Mouse (Mus musculus) liver, embryonic 14.5 days (tissue): ENCODE data around the gene Nabp2. TPM values are rescaled to one million over a fixed set of nuclear protein-coding genes. Genes with fewer than 3 reads are reported as not detected.

Experiments used
- ATAC-seq: fragments of 200-750 bp; cut with Nextera tagmentation; 2 replicates; pipeline ENCODE4 v1.8.0; 2017; ENCODE audit warnings: moderate number of reproducible peaks, mild to moderate bottlenecking, moderate library complexity; ENCODE audit not compliant: insufficient read depth
- DNase-seq, 3 experiments: peaks; one replicate each; pipeline ENCODE4 v3.0.0-alpha.2; 2012 to 2013; ENCODE audit warnings: low read depth in 3 of 3, low spot score in 3 of 3
- H3K27ac ChIP-seq: fragments of 300-500 bp; sonication (generic); 2 replicates; pipeline ENCODE4 v1.5.1; 2014; ENCODE audit warnings: moderate library complexity, mild to moderate bottlenecking, control low read depth, inconsistent platforms
- H3K27me3 ChIP-seq: fragments of 300-500 bp; sonication (generic); 2 replicates; pipeline ENCODE4 v1.6.1; 2014; ENCODE audit warnings: mild to moderate bottlenecking, low read length, moderate library complexity; ENCODE audit not compliant: control insufficient read depth, insufficient read depth
- H3K36me3 ChIP-seq: fragments of 300-500 bp; sonication (generic); replicated peaks from 2 replicates; pipeline ENCODE4 v1.6.1; 2014; ENCODE audit warnings: low read depth; ENCODE audit not compliant: control insufficient read depth, insufficient read depth
- H3K4me1 ChIP-seq, 2 experiments: fragments of 200-500 bp in 1 of 2; fragments of 300-500 bp in 1 of 2; sonication (generic) in 1 of 2; replicated peaks; 2 replicates each; pipeline ENCODE4 v1.6.1; 2012 to 2014; ENCODE audit warnings: antibody characterized with exemption in 1 of 2, inconsistent platforms in 1 of 2, low read length in 1 of 2; ENCODE audit not compliant: control insufficient read depth in 2 of 2, insufficient read depth in 2 of 2
- H3K4me2 ChIP-seq: fragments of 300-500 bp; sonication (generic); 2 replicates; pipeline ENCODE4 v1.6.1; 2014; ENCODE audit warnings: low read depth, mild to moderate bottlenecking, control low read depth, moderate library complexity
- H3K4me3 ChIP-seq, 2 experiments: fragments of 200-500 bp in 1 of 2; fragments of 300-500 bp in 1 of 2; sonication (generic) in 1 of 2; 2 replicates each; pipeline ENCODE4 v1.5.1; 2012 to 2014; ENCODE audit warnings: low read depth in 2 of 2, low read length in 2 of 2, mild to moderate bottlenecking in 2 of 2, control low read depth in 1 of 2, inconsistent platforms in 1 of 2, moderate library complexity in 1 of 2; ENCODE audit not compliant: insufficient read depth in 1 of 2
- H3K9ac ChIP-seq: fragments of 300-500 bp; sonication (generic); replicated peaks from 2 replicates; pipeline ENCODE4 v1.6.1; 2014; ENCODE audit warnings: mild to moderate bottlenecking, control low read depth, moderate library complexity
- H3K9me3 ChIP-seq: fragments of 300-500 bp; sonication (generic); 2 replicates; pipeline ENCODE4 v1.6.1; 2016; ENCODE audit warnings: low read length, mixed read lengths; ENCODE audit not compliant: control insufficient read depth
- CTCF ChIP-seq: IDR thresholded peaks from 2 replicates; pipeline ENCODE4 v1.5.1; 2016; ENCODE audit warnings: antibody characterized with exemption, low read depth, control low read depth
- EP300 ChIP-seq: IDR thresholded peaks from 2 replicates; pipeline ENCODE4 v1.6.1; 2016; ENCODE audit warnings: antibody characterized with exemption, low read depth
- WGBS: fragments of 180-500 bp; shearing (Covaris S2); extraction: QIAGEN DNeasy Blood & Tissue Kit; methylation state at CpG from one replicate; pipeline ENCODE4 v1.1.7; 2014; ENCODE audit not compliant: insufficient replicate concordance; 5-methylcytosine and 5-hydroxymethylcytosine counted together
- polyA plus RNA-seq, 2 experiments: library from polyadenylated mRNA; depleted of rRNA in 1 of 2; stranded (reverse) in 1 of 2; unstranded in 1 of 2; fragments of >200 nt; fragmentation: Nextera tagmentation in 1 of 2; extraction: Ambion mirVana in 1 of 2; gene quantifications; 2 replicates each; pipeline versions ENCODE4 v1.2.1 to v1.2.3; 2012 to 2014

Nabp2 gene
- polyA plus RNA-seq, 2 experiments, result 24.2 to 45.4 TPM

DNA sequence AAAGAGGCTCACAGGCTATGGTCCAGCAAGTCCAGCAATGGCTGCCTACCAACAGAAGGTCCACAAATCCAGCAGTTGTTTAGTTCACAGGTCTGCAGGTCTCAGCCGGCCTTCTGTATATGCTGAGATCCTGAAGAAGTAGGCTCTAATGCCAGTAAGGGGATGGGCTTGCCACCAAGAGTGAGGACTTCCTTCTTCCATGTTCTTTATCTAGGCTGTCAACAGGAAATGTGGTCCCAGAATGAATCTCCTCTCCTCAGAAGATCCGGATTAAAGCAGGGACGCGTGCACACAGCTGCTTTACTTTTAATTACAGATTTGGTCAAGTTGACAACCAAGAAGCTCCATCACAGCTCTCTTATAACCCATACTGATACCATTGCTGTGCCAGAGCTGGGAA lies 34.1 kb upstream of the Nabp2 start:
- Histone ChIP-seq H3K9ac (no peak overlapping the region), H3K27ac (no peak overlapping the region)
- 19% methylated on average over 4 of the region's 4 CpGs for WGBS

DNA sequence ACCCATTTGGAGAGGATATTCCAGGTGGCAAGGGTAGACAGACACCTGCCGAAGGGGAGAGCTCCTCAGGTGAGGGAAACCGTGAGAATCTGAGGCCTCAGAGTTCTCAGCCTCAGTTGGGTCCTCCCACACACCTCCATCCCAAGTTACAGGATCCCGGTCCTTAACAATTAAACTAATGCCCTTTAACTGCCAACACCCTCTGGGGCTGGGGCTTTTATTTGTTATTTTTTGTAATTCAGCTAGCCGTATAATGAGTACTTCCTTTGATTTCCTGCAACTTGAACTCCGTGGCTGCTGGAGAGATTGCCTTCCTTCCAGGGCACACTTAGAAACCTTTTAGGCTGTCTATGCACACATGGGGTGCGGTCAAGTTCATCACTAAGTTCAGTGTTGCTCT lies 33.1 kb upstream of the Nabp2 start:
- 49% methylated on average over 6 of the region's 6 CpGs for WGBS
- H3K9ac ChIP-seq, result no peak overlapping the region
- no peaks in the 10 kb centered on the region for H3K9me3 ChIP-seq
- ATAC-seq, result no peak
- H3K4me3 ChIP-seq, result no peak overlapping the region
- no peaks in the 10 kb centered on the region for H3K27me3 ChIP-seq
- DNase-seq, result no peak
- H3K36me3 ChIP-seq, result no peaks in the 10 kb centered on the region
- H3K27ac ChIP-seq, result no peak overlapping the region
- H3K4me1 ChIP-seq, result no peaks in the 10 kb centered on the region
- TF ChIP-seq EP300 (no peak), CTCF (no peak)
- H3K4me2 ChIP-seq, result no peak overlapping the region

More for the DNA sequence above, 34.1 kb upstream of the Nabp2 start:
- H3K36me3 ChIP-seq, result no peaks in the 10 kb centered on the region
- no peak for TF ChIP-seq EP300
- TF ChIP-seq CTCF, result no peak
- H3K4me3 ChIP-seq, result no peak overlapping the region
- H3K4me1 ChIP-seq, result no peaks in the 10 kb centered on the region
- ATAC-seq (no peak), DNase-seq (no peak)
- no peak overlapping the region for H3K4me2 ChIP-seq
- no peaks in the 10 kb centered on the region for H3K9me3 ChIP-seq
- H3K27me3 ChIP-seq, result no peaks in the 10 kb centered on the region

DNA sequence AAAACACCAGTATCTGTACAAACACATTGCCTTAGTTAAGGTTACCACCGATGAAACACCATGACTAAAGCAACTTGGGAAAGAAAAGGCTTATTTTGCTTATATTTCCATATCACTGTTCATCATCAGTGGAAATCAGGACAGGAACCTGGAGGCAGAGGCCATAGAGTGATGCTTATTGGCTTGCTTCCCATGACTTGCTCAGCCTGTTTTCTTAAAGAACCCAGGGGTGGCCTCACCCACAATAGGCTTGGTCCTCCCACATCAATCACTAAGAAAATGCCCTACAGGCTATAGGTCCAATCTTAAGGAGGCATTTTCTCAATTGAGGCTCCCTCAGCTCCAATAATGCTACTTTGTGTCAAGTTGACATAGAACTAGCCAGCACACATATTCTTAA lies 31.4 kb upstream of the Nabp2 start:
- H3K9ac ChIP-seq, result no peak overlapping the region
- H3K4me1 ChIP-seq, result no peaks in the 10 kb centered on the region
- no peak for TF ChIP-seq CTCF
- TF ChIP-seq EP300, result no peak
- 82% methylated on average over 1 of the region's 1 CpGs for WGBS
- ATAC-seq (no peak), DNase-seq (no peak)
- no peaks in the 10 kb centered on the region for H3K27me3 ChIP-seq
- no peak overlapping the region for H3K27ac ChIP-seq
- H3K4me2 ChIP-seq, result no peak overlapping the region
- no peak overlapping the region for H3K4me3 ChIP-seq
- no peaks in the 10 kb centered on the region for H3K9me3 ChIP-seq
- no peaks in the 10 kb centered on the region for H3K36me3 ChIP-seq

DNA sequence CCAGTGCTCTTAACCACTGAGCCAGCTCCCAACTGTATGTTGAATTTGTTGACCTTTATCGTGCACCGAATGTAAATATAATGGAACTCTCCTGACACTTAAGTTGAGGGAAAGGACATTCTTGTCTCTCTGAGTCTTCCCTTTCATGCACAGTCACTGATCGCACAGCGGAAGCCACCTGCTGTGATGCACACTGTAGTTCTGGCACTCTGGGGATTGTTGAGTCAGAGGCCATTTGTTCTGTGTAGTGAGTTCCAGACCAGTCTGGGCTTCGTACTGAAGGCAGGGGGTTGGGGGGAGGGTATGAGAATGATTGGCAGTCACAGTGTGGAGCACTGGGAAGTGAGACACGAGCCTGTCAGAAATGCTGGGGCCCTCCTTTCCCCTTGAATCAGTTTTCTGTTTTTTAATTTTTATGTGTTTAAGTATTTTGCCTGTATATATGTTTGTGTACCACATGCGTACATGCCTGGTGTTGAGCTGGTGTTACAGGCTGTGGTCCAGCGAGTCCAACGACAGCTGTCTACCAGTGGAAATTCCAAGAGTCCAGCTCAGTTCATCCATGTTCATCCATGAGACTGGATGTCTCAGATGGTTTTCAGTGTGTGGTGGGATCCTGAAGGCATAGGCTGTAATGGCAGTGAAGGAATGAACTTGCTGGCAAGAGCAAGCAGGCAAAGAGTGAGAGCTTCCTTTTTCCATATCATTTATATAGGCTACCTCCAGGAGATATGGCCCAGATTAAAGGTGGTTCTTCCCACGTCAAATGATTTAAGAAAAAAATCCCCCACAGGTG lies 30.2 kb upstream of the Nabp2 start:
- DNase-seq, result peak in 2 of 3 experiments; percentile 36 to 52
- Histone ChIP-seq H3K36me3 (peaks cover 9% of the 10 kb centered on the region), H3K4me1 (no peaks in the 10 kb centered on the region), H3K27ac (no peak overlapping the region), H3K4me3 (no peak overlapping the region), H3K9me3 (no peaks in the 10 kb centered on the region), H3K27me3 (no peaks in the 10 kb centered on the region), H3K4me2 (no peak overlapping the region), H3K9ac (no peak overlapping the region)
- whole genome bisulfite sequencing, result 76% methylated on average over 10 of the region's 10 CpGs
- ATAC-seq, result no peak
- TF ChIP-seq EP300 (no peak), CTCF (no peak)

DNA sequence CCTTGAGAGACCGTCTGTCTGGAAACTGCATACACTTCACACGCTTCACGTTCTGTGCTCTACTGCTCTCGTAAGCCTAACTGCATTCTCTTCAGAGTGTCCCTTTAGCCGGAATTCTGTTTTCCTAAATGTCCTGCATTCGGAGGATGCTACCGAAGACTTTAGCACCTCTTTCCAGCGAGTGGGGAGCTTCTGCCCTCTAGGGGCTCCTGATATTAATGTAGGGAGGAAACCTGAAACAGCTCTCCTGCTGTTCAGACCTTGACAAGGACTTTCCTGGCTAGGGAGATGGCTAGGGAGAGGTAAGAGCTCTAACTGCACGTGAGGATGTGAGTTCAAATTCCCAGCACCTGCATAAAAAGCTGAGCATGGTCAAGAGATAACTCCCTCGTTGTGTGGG lies 29.1 kb upstream of the Nabp2 start:
- 59% methylated on average over 10 of the region's 10 CpGs for WGBS
- Histone ChIP-seq H3K4me1 (no peaks in the 10 kb centered on the region), H3K4me3 (no peak overlapping the region), H3K27ac (no peak overlapping the region), H3K9ac (no peak overlapping the region), H3K36me3 (peaks cover 12% of the 10 kb centered on the region), H3K27me3 (no peaks in the 10 kb centered on the region), H3K4me2 (no peak overlapping the region), H3K9me3 (no peaks in the 10 kb centered on the region)
- DNase-seq (no peak), ATAC-seq (no peak)
- TF ChIP-seq CTCF (peak; percentile 50), EP300 (no peak)
